Mouse (Mus musculus): ENCODE measurements around the gene Evi5l. TPM values are rescaled to one million over a fixed set of nuclear protein-coding genes. Genes with fewer than 3 reads are reported as not detected.

Evi5l gene
- total RNA-seq, 2 experiments from 2014 or later, result 4.1 to 6.0 TPM

GRCm38 (mm10) chr8:4201321-4201720, 35.0 kb downstream of the Evi5l start:
- peak; percentile 96 for ATAC-seq (ENCODE audit: poor library complexity, severe bottlenecking)

DNA sequence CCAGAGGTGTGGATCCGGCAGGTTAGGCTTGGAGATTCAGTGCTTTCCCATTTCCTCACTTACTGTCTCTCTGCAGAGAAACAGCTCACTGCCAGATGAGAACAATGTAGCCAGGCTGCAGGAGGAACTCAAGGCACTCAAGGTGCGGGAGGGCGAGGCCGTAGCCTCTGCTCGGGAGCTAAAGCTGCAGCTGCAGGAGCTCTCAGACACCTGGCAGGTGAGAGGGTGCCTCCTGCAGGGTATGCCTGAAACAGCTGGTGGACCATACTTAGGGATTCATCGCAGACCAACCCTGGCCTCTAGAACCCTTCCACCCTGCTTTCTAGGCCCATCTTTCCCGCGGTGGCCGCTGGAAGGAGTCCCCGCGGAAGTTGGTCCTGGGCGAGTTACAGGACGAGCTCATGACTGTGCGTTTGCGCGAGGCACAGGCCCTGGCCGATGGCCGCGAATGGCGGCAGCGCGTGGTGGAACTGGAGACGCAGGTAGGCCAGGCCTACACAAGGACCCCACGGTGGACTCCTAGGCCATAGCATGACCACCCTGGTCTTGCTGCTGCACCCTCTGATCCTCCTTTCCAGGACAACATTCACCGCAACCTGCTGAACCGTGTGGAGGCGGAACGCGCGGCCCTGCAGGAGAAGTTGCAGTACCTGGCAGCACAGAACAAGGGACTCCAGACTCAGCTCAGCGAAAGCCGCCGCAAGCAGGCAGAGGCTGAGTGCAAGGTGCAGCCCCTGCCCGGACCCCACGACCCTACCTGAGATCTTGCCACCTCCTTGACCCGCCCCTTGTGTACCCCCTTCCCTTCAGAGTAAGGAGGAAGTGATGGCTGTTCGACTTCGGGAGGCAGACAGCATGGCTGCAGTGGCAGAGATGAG, 39.1 kb downstream of the Evi5l start:
- ATAC-seq (ENCODE audit: poor library complexity, severe bottlenecking), result no peak

DNA sequence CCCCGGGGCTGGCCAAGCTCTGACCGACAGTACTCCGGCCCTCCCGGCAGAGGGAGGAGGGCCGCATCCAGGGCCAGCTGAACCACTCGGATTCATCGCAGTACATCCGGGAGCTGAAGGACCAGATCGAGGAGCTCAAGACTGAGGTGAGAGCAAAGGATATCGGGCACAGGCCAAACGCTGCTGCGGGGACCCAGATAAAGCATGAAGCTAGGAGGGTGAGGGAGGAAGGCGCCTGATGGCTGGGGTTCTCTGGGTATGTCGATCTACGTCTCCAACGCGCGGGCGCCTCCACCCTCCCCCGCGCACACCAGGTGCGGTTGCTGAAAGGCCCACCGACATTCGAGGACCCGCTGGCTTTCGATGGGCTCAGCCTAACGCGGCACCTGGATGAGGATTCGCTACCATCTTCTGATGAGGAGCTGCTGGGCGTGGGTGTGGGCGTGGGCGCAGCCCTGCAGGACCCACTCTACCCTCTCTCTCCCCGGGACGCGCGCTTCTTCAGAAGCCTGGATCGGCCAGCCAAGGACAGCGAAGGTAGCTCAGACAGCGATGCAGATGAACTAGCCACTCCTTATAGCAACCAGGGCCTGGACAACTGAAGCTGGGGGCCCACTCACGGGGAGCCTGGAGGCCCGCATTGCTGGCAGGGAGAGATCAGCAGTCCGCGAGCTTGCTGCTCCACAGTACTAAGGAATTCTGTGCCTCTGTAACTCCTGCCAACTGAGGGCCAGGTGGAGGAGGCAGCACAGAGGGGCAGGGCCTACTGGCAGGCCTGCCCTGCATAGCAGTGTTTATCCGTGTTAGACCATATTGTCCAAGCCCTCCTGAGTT, 40.0 kb downstream of the Evi5l start:
- ATAC-seq (ENCODE audit: poor library complexity, severe bottlenecking), result no peak

DNA sequence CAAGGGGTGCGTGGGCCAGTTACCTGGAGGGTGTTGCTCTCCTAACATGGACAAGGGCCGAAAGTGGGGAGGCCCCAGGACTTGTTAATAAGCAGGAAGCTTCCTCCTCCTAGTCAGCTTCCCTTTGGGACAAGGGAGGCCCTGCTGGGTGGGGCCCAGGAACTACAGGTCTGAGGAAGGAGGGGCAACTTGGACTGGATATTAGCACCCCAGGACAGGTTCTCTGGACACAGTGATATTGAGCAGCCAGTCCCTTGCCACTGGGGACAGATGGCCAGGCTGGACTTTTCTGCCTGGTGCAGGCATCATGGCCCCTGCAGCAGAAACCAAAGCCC, 40.6 kb downstream of the Evi5l start:
- no peak for ATAC-seq (ENCODE audit: poor library complexity, severe bottlenecking)

- no peak for ATAC-seq (ENCODE audit: poor library complexity, severe bottlenecking)
Measured at GRCm38 (mm10) chr8:4211097-4211496, 44.7 kb downstream of the Evi5l start.

- ATAC-seq (ENCODE audit: poor library complexity, severe bottlenecking), result peak; percentile 24
Measured at GRCm38 (mm10) chr8:4212809-4213209, 46.4 kb downstream of the Evi5l start.

GRCm38 (mm10) chr8:4213210-4214005, 47.0 kb downstream of the Evi5l start:
- ATAC-seq (ENCODE audit: poor library complexity, severe bottlenecking), result peak; percentile 26

DNA sequence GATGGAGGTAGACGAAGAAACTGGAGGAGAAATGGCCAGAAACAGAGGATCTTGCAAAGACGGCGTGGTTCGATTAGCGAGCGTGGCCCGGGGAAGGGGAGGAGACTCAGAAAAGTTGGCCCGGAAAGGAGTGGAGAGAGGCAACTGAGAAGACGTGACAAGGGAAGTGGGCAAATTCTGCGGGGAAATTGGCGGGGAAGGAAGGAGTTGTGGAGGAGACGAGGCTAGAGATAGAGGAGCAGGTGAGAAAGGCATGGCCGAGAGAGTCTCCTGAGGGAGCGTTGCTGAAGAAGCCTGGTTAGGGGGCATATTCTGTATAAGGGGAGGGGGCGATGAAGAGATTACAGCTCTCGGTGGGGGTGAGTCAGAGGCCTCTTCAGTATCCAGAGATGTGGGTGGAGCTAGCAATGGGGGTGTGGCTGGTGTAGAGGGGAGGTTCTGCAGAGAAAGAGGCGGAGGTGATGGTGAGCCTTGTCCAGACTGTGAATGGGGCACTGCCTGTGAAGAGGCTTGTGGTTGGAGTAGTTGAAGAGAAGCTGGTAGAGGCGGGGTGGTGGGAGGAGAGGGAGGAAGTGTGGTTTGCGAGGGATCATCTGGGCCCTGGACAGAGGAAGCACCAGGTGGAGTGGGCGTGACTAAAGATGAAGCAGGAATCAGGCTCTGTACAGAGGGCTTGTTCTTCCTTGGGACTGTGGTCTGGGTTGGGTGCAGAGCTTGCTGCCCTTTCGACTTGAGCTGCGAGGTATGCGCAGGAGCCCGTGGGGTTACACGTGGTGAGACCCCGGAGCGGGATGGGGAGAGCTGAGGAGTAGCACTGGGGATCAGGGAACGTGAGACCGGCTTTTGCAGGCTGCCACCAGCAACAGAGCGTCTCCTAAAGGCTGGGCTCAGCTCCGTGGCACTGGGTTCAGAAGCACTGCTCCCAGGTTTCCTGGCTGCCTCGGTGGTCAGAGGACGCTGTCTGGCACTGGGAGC, 47.9 kb downstream of the Evi5l start:
- ATAC-seq (ENCODE audit: poor library complexity, severe bottlenecking), result peak; percentile 83

DNA sequence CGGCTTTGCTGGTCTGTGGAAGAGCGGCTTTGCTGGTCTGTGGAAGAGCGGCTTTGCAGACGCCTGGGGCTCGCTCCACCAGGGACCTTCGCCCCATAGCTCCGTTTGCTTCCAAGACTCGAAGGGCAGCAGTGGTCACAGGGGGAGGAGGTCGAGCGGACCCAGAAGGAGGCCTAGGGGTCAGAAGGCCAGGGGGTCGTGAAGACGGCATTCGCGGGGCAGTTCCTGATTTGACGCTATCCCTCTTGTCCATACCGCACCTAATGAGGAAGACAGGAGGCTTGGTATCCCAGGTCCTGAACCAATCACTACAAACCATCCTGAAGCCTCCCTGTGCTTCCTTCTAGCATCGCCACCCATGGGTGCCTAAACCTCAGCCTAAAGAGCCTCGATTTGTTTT, 49.9 kb downstream of the Evi5l start:
- ATAC-seq (ENCODE audit: poor library complexity, severe bottlenecking), result no peak

DNA sequence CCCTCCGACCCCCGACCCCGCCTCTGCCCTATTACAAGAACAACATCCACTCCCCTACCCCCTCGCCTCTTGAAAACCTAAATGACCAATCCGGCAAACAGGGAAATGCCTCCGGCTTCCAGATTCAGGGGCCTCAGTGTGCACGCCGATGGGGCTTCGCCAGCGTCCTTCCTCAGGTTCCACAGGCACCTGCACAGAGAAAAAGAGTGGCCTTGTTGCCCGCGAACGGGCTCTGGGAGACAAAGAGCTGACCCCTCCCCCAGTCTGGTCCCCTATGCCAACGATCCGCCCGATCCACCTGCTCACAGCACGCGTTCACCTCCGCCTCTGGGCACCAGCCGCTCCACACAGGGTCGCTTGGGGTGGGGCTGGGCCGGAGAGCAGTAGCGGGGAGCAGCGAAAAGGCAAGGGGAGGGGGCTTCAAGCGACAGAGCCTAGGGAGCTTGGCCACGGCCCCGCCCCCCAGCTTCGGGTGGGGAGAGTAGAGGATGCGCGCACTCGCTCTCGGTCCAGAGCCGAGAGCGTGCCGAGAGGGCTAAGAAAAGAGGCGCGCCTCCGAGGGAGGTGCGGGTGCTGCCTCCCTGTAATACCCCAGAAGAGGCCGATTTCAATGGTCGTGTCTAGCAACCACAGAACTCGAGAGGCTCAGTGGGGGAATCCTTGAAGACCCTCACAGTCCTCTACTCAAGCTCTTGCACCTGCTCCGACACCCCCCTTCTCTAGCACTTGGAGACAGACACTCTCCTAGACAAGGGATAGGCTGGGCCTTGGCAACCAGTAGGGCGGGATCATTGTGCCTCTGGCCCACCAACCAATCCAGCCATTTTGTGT, 50.6 kb downstream of the Evi5l start, which contains the start of gene Prr36:
Gene Prr36, minus strand, starts transcription at position 669 of the 831 bp plus-strand sequence.
- no peak for ATAC-seq (ENCODE audit: poor library complexity, severe bottlenecking)

GRCm38 (mm10) chr8:4219617-4220016, 53.2 kb downstream of the Evi5l start:
- no peak for ATAC-seq (ENCODE audit: poor library complexity, severe bottlenecking)

DNA sequence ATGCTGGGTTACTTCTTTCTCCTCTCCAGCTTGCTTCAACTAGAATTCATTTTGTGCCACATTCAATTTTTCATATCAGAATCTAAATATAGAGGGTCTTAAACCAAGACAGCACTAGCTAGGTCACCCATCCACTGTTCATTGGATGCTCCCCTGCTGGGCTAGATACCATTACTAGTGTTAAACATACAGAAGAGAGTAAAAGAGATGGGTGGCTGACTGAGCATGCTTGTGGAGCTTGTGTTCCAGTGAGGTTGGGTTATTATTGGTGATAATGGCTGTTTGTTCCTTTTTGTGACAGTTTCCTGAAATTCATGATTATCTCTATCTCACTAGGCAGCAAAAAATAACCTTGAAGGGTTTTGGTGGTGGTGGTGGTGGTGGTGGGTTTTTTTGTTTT, 55.7 kb downstream of the Evi5l start:
- no peak for ATAC-seq (ENCODE audit: poor library complexity, severe bottlenecking)

DNA sequence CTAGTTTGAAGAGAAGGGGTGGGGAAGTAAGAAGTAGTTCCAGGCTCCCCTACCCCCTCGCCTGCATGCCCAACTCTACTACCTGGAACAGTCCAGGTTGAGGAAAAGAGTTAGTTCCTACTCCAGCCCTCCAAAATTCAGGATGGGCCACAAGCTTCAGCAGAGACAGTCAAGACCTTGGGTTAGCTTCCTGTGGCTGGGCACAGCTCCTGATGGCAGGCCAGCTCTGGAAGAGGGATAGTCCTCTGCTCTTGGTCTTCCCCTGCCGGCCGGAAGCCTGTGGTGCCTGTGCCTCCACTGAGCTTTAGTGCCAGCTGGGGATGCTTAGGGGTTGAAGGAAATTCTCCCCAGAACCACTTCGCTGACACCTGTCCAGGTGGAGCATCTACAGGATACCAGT, 60.0 kb downstream of the Evi5l start:
- no peak for ATAC-seq (ENCODE audit: poor library complexity, severe bottlenecking)

DNA sequence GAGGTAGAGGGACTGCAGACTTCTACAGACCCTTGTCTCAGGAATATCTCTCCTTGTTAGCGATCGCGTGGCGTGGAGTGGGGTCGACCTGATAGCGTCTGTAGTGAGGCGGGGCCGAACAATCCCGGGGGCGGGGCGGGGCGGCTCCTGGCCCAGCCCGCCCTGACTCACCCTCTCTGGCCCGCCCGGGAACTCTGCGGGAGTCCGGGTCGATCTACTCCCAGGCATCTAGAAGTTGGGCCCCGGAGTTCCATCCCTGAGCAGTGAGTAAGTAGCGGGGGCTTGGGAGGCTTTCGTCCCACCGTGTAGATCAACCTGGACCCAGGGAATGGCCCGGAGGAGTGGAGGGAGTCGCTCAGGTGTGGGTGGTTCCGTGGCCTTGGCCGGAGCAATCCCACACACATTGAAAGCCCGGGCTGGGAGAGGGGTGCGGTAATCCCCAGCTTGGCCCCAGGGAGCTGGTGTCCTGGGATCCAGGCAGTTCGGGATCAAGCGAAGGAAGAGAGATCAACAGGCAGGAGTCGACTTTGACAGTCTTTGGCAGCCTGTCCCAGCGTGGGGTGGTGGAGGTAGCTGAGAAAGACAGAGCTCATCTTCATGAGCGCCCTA, 60.5 kb downstream of the Evi5l start, which contains the start of gene Lrrc8e:
Gene Lrrc8e, plus strand, starts transcription at position 89 of the 609 bp plus-strand sequence.
- ATAC-seq (ENCODE audit: poor library complexity, severe bottlenecking), result no peak

DNA sequence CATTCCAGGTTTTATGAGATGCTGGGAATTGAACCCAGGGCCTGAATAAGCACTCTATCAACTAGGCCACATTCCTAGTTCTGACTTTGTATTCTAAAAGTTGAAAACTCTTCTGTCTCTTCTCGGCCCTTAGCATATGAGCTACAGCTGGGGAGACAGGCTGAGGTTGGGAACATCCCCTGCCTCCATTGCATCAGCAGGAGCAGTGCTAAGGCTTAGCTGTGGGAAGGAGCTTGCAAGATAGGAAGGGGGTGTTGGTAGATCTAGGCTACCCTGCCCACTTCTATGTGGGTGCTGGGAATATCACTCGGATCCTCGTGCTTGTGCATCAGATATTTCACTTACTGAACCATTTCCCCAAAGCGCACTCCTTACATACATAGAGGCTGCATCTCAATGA, 61.6 kb downstream of the Evi5l start:
- ATAC-seq (ENCODE audit: poor library complexity, severe bottlenecking), result no peak

GRCm38 (mm10) chr8:4229784-4230183, 63.4 kb downstream of the Evi5l start:
- no peak for ATAC-seq (ENCODE audit: poor library complexity, severe bottlenecking)

DNA sequence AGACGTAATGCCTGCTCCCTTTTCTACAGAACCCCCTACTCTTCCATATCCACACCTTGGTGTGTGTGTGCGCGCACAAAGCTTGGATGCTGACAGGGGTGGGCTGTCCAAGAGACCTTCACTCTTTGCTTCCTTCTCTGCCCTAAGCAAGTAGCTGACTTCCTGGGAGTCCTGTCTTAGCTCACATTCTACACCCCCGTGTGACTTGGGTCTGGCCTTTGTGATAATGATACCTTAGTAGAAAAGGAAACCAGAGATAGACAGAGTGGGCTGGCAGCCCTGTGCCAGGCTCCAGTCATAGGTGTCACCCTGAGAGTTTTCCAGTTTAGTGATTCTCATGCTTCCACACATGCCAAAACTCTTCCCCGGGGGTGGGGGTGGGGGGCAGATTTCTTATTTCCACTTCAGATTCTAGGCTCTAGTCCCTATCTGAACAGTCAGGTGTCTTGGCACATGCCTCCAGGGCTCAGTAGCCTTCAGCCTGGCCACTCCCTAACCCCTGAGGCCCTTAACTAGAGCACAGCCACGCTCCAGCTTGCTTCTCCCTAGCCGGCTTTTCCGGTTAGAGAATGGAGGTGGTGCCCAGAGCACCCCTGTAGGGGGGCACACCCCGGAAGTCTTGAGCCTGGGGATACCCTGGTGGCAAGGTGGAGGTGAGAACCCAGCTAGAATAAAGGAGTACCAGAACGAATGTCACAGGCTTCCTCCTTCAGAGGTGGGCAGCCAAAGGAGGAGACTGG, 64.4 kb downstream of the Evi5l start:
- no peak for ATAC-seq (ENCODE audit: poor library complexity, severe bottlenecking)

Measured in megakaryocyte, adult 5-6 weeks (primary cell).